Mouse (Mus musculus): ENCODE results near the gene Dpy19l2. TPM values are rescaled to one million over a fixed set of nuclear protein-coding genes. Genes with fewer than 3 reads are reported as not detected.
"Not testable (repeated sequence)": the region's sequence is repeated elsewhere in the genome, so short reads cannot be mapped to it uniquely, and the experiment has no call there.

Gene Dpy19l2
- under 1 TPM; 0.43 to 0.50 TPM for total RNA-seq (2021)
- long read RNA-seq, partial matches to known transcripts = 0 of 1 reads
- long read RNA-seq, other reads (novel, unspliced or antisense) = 1 of 1 reads

DNA sequence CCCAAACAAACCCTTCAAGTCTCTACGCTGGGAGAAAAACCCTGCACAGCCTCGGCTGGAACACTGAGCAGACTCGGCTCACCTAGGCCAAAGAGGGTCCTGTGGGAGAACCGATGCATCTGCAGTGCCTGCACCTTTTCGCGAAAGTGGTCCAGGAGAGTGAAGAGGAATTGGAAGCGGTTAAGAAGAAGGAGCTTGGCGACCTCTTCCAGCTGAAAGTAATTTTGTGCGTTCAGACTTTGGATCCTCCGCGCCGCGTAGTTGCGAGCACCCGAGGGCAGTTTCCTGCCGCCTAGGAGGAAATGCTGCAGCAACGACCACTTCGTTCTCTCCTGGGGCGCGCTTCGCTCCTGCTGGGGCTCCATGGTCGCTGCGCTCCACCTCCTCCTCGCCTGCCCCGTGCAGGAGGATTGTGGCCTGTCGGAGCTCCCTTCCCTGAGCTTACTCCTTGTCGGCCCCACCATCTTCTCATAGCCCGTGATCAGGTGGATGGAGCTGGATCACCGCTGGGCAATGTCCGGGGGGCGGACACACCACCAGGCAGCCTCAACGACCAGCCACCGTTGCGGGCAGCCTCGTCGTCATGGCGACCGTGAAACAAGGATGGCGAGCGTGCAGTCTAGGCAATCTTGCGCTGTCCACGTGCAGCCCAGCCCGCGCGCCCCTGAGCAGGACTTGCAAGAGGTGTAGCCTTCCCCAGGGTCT is at the start of gene Dpy19l2:
Dpy19l2 (minus strand) TSS at position 594 of the 705 bp plus-strand sequence.
- DNase-seq (ENCODE audit: low spot score in 2 of 2) = peak; percentile 8 to 12

- no peak for DNase-seq (ENCODE audit: low spot score in 2 of 2)
Observed at GRCm38 (mm10) chr9:24744958-24745357, 48.9 kb upstream of the Dpy19l2 start.

DNA sequence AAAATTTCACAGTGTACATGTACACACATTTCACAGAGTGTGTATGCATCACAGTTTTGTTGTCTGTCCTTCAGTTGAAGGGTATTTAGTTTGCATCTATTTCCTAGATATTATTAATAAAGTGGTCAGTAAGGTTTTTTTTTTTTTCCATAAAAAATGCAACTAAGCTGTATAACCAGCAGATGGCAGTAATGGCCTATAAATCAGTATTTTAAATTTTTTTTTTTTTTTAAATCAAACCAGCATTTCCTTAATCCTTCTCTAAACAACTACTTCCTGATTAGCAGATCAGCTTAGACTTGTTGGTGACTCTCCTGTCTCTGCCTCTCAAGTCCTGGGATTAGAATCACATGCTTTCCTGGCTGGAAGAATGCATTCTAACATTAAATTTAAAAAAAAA is 5.2 kb upstream of the Dpy19l2 start:
- DNase-seq (ENCODE audit: low spot score in 2 of 2) = no peak

GRCm38 (mm10) chr9:24696405-24696778 is 299 bp upstream of the Dpy19l2 start:
- DNase-seq (ENCODE audit: low spot score in 2 of 2) = no peak

- DNase-seq (ENCODE audit: low spot score in 2 of 2) = not testable (repeated sequence)
Observed at GRCm38 (mm10) chr9:24637341-24637740, 58.8 kb downstream of the Dpy19l2 start.

- no peak for DNase-seq (ENCODE audit: low spot score in 2 of 2)
Observed at GRCm38 (mm10) chr9:24624896-24625295, 71.2 kb downstream of the Dpy19l2 start, which contains the start of gene Cypt4. Cypt4 (plus strand) TSS chr9:24625196.

DNA sequence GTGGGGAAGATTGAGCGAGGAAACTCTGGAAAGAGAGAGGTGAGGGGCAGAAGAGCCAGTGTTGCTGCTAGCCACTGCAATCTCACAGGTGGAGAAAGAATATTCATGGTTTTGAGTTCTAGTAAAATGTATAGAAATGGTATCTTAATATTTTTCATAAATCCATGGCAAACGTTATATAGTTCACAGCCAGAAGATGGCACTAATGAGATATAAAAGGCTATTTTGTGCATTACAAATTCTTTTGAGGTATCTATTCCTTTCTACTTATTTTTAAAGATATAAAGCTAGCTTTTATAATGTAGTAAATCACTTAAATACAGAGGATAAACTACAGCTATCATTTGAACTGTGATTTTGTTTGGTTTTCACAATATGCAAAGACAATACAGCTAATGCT is 157.9 kb downstream of the Dpy19l2 start:
- peak in 1 of 2 experiments; percentile 14 for DNase-seq (ENCODE audit: low spot score in 2 of 2)

GRCm38 (mm10) chr9:24516575-24517139 is 179.4 kb downstream of the Dpy19l2 start:
- peak; percentile 70 to 90 for DNase-seq (ENCODE audit: low spot score in 2 of 2)

DNA sequence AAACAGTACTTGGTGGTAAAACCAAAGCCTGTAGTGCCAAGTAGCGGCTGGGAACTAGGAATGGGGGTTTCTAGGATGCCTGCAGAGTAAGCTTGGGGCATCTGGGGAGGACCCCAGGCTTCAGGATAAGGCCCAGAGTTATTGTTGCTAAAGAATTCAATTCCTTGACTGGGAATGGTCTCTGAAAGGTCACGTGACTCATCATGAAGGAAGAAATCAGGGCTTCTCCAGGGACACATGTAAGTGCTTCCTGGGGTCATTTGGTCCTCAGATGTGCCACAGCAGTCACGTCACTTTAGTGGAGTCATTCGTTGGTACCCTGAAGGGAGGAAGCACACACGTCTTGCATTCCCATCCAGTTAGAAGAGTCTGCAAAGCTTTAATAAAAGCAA is 182.0 kb downstream of the Dpy19l2 start:
- no peak for DNase-seq (ENCODE audit: low spot score in 2 of 2)

DNA sequence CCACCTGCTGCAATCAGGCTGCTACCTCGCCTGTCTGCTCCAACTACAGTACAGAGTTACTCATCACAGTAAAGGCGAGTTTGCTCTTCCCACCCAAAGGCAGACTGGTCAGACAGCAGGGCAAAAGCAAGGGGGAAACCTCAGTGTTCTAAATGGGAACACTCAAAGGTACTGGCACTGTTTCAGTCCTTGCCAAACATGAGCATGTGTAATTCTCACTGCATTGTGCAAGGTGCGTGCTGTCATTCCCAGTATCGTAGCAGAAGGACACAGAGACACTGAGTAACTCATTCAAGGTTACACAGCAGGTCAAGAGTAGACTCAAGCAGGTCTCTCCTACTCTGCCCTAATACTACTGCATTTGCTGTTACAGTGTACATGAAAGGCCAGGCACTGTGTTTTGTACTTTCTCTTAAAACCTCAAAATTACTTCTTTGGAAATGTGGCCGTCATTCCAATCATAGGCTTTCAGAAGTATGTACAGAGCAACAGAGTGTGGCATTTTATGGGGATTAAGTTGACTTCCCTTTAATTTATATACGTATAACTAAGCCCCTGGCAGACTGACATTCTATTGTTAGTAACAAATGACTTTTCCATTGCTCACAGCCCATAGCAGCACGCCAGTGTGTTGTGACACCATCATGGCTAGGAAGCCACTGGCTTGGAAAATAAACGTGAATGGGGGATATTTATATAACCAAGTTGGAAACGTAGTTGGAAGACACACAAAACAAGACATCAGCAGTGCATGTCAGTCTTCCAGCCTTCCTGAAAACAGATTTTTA is 182.6 kb downstream of the Dpy19l2 start:
- no peak for DNase-seq (ENCODE audit: low spot score in 2 of 2)

- no peak for DNase-seq (ENCODE audit: low spot score in 2 of 2)
Observed at GRCm38 (mm10) chr9:24512121-24512539, 184.0 kb downstream of the Dpy19l2 start.

DNA sequence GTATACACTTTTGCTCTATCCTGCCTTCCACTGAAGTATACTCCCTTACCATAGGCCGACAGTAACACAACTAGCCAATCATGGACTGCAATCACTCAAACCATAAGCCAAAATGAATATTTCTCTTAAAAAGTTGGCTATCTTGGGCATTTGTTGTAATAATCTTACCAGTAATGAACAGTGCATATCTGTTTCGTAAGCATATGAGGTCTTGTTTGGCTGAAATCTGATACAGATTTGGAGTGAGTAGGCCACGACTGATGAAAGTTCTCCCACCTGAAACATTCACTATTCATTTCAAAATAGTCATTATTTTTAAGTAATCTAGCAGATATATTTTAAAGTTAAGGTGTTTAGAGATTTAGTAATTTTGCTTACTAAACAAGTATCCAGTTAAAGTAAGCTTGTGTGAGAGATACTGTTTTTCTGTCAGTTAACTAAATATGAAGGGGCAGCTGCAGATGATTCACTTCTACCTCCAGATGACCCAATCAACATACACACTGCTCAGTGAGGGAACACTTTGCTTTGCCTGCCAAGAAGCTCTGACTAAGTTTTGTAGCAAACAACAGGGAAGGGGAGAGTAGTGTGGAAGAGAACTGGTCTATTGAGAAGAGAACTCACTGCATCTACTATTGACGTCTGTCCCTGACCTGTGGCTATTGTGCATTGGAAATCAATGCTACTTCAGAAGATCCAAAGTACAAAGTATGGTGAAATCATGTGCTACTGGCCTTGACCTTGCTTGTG is 184.5 kb downstream of the Dpy19l2 start:
- DNase-seq (ENCODE audit: low spot score in 2 of 2) = no peak

- DNase-seq (ENCODE audit: low spot score in 2 of 2) = no peak
Observed at GRCm38 (mm10) chr9:24508880-24509279, 187.2 kb downstream of the Dpy19l2 start.

Other genes with a start within 250 kb of the Dpy19l2 start
- gene Dpy19l1, start 193.2 kb downstream of the Dpy19l2 start, total RNA-seq (2021) = 10 to 100 TPM; 42.3 to 45.7 TPM
- gene Cypt4, start 71.1 kb downstream of the Dpy19l2 start, total RNA-seq (2021) = not detected
- gene Tbx20, start 78.0 kb upstream of the Dpy19l2 start, total RNA-seq (2021) = not detected